Mouse (Mus musculus) ovary, adult 18-20 months (tissue): ENCODE measurements around the gene Gm4756.
A peak's percentile ranks its signal among the peaks of the same experiment; 100 is the strongest.
"Not testable (repeated sequence)": the region's sequence is repeated elsewhere in the genome, so short reads cannot be mapped to it uniquely, and the experiment has no call there.

ENCODE experiments used
- DNase-seq: peaks from one replicate; pipeline ENCODE4 v3.0.0; 2022; ENCODE audit warnings: low spot score, mixed read lengths

The Gm4756 gene

DNA sequence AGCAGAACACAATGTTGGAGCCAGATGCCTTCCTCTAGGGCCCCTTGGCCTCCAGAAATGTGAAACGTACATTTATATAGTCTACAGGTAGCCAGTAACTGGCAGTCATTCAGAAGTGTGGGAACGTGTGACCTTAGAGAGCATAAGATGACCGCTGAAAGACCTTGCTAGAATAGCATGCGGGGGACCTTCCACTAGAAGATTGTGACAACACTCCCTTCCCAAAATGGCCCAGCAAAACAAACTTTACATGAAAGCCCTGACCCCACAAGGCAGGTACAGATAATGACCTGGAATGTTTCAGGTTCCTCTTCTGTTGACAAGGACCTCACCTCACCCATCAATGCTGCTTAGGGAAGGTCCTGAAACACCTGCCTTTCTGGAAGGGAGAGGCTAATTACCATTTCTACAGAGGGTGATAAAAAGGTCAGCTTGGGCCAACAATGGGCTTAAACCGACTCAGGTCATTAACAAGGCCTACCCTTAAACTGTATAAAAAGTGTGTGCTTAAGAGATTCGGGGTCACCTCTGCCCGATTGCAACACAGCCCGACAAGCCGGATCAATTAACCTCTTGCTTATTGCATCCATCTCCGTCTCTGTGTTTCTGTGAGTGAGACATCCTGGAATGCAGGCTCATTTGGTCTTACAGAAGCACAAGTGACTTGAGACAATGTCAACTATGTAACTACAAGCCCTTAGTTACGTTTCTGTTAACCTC, at the start of gene Gm4756:
Gm4756 (minus strand) TSS at position 51 of the 720 bp plus-strand sequence.
- DNase-seq: no peak

- DNase-seq: no peak
Observed at GRCm38 (mm10) chr12:72694901-72695463, 45.5 kb upstream of the Gm4756 start.

GRCm38 (mm10) chr12:72694438-72694837, 45.0 kb upstream of the Gm4756 start:
- DNase-seq: no peak

DNA sequence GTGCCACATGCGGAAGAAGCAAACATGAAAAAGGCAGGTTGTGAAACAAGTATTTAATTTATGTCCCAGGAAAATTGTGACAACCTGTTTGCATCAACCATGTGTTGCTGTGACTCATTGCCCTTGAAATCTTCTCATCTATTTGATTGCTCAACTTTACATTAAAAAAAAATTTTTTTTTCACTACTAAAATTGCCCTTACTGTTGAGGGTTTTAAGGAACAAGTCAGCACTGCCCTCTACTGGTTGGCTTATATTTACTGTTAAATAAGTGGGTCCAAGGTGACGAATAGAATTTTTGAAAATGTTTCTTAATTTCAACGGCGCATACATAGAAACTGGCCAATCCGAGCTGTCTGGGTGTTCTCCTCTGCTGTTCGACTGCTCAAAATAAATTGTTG, 44.4 kb upstream of the Gm4756 start:
- no peak for DNase-seq

DNA sequence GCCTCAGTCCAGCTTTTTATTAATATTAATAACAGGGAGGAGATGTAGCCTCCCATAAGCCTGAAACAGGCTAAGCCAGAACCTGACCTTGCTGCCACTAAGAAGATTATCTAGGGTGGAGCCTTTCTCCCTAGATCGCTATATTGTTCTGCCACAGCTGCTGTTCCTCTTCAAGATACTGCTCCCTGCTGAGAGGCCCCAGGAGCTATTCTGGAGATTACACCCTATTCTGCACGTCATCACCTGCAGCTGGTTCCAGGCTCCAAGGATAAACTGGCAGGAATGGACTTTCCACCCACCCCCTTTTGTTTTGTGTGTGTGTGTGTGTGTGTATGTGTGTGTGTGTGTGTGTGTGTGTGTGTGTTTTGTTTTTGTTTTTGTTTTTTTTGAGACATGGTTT, 38.8 kb upstream of the Gm4756 start:
- not testable (repeated sequence) for DNase-seq

- not testable (repeated sequence) for DNase-seq
Observed at GRCm38 (mm10) chr12:72687741-72688140, 38.3 kb upstream of the Gm4756 start.

- not testable (repeated sequence) for DNase-seq
Observed at GRCm38 (mm10) chr12:72686566-72686965, 37.1 kb upstream of the Gm4756 start.

DNA sequence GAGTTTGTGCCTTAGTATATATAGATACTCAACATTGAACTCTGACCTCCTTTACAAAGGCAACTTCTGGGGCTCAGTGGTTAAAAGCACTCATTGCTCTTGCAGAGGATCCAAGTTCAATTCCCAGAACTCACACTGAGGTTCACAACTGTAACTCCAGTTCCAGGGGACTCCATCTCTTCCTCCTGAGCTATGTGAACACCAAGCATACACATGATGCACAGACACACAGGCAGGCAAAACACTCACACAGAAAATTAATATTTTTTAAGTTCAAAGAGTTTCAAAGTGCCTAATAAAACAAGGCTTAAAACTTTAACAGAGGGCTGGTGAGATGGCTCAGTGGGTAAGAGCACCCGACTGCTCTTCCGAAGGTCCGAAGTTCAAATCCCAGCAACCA, 34.2 kb upstream of the Gm4756 start:
- DNase-seq: no peak

DNA sequence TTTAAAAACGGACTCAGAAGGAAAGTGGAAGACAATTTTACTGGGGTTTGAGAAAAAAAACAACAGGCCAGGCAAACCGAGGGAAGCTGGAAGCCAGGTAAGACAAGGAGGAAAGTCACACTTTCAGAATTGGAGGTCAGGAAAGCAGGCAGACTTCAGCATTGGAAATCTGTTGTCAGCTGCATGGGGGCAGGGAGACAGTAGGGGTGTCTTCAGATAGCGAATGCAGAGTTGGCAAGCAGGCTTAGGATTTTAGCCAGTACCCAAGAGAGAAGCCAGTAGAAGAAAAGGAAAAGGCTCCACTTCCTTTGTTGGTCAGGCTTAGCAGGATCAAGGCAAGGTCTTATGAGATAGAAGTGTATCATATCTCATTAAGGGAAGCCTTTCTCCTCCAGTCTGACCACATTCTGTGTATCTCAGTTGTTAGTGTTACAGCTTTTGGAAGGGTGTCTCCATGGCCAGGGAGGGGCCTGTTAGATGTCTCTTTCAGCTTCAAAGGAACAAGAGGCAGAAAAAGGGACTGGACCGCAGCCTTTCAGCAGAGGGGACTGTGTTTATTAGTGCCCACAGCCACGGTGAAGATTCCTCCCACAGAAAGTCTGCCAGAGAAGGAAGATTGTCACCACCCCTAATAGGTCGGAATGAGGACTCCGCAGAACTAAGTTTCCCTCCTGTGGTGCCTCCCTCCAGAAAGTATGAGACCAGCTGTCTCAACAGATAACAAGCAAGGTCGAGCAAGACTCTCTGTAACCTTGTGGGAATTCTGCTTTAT, 33.2 kb upstream of the Gm4756 start:
- peak; percentile 43 for DNase-seq

DNA sequence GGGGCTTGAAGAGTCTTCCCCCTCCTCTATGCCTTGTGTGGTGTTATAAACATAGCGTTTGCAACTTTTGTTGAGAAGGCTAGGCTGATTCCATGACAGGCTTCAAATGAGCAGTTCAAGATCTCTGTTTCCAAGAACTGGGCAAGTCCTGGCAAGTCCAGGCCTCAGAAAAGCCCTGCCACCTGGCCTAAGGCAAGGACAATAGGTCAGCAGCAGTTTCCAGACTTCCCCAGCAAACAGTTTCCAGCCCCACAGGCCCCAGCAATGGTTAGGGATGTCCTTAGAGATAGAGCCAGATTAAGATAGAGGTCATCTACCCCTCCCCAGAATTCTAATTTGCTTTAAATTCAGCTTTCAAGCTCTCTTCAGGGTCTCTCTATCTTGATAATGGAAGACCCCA, 32.5 kb upstream of the Gm4756 start:
- DNase-seq: no peak

GRCm38 (mm10) chr12:72679635-72680034, 30.2 kb upstream of the Gm4756 start:
- DNase-seq: no peak

DNA sequence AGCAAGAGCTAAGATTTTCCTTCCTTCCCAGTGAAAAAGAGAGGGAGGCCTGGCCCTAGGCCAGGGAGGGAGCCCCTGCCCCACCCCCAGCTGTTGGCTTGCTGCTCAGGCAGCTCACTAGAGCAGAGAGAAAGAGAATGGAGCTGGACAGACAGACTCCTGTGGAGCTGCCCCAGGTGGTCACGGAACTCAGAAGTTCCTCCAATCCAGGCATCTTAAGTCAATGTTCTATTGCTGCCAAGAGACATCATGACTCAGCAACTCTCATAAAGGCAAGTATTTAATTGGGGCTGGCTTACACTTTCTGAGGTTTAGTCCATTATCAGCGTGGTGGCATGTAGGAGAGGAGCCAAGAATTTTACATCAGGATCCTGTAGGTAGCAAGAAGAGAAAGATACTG, 25.4 kb upstream of the Gm4756 start:
- DNase-seq: no peak

DNA sequence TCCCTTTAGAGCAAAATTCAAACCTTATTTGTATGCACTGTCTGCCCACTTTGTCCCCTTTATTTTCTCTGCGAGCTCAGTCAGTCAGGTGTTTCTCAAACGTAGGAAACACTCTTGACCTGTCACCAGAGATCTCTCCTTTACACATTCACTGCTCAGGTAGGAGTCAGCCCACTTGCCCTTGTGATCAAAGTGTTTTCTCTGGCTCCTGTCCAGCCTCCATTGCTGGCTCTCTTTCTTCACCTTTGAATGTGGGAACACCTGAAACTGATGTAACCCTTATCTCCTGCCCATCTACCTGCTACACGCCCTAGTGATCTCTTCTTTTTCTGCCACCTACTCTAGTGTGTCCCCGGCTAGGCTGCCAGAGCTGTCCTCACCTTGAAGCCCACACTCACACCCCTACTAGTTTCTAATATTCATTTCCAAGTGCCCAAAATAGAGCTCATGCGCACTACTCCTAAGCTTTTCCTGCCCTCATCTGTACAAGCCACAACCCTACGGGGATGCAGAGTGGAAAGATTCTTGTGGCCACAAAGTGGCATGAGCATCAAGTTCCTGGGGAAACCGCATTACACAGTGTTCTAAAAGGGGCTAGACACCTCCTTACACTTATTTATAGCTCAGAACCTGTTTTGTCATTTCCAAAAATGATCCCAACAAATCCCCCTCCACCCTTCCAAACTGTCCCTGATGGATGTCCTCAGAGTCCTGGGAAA, 24.8 kb upstream of the Gm4756 start:
- DNase-seq: no peak

GRCm38 (mm10) chr12:72671516-72672135, 22.2 kb upstream of the Gm4756 start:
- DNase-seq: no peak

DNA sequence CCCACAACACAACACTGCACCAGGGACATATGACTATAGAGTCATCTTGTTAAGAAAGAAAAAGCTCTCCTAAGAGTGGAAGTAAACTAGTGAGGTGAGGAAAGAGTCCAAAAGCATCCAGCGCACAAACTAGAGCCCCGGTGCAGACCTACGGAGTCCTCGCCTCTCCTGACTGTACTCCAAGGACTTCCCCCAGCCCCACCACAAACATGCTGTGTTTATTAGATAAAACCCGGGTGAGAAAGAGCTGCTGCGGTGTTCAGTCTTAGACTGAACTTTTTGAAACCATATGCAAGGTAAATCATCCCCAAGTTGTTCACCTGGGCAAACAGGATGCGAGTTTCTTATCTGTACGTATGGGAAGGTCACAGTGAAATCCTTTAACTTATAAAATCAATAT, 21.5 kb upstream of the Gm4756 start:
- DNase-seq: no peak

GRCm38 (mm10) chr12:72667868-72668469, 18.5 kb upstream of the Gm4756 start:
- no peak for DNase-seq

DNA sequence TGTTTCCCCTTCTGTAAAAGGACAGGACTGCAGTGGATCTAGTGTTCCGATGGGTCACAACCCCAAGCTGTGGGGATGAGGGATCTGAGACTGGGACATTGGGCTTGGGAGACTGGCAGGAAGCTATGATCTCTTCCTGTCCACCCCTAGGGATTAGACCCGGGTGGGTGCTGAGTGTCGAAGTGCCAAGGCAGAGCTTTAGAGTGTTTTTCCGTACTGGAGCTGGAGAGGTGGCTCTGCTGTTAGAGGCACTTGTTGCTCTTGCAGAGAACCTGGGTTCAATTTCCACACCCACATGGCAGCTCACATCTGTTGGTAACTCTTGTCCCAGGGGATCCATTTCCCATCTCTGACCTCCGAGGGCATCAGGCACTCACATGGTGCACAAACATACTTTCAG, 16.6 kb upstream of the Gm4756 start:
- no peak for DNase-seq

- peak; percentile 89 for DNase-seq
Observed at GRCm38 (mm10) chr12:72664735-72665337, 15.4 kb upstream of the Gm4756 start, which contains the start of gene Dhrs7. TSS of gene Dhrs7 (minus strand) at chr12:72664909.

GRCm38 (mm10) chr12:72664020-72664734, 14.7 kb upstream of the Gm4756 start:
- no peak for DNase-seq

DNA sequence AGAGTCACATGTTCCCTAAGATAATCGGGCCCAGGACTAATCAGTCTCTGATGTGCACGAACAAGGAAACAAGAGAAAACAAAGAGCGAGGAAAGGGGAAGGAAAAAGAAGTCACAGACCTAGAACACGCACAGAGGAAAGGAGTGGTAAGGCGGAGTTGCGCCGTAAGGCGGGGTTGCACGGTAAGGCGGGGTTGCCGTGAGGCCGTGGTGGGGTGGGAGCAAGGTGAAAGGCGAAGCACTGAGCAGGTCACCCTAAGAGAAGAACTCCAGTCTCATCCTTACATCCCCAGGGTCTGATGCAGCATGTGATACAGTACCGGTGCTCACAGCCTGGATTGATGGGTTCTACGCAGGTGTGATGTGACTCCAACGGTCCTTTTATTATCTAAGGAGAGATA, 6.3 kb upstream of the Gm4756 start:
- no peak for DNase-seq
